Comparison of ENCODE assay signal across 30 mouse cellular contexts in the genomic region with DNA sequence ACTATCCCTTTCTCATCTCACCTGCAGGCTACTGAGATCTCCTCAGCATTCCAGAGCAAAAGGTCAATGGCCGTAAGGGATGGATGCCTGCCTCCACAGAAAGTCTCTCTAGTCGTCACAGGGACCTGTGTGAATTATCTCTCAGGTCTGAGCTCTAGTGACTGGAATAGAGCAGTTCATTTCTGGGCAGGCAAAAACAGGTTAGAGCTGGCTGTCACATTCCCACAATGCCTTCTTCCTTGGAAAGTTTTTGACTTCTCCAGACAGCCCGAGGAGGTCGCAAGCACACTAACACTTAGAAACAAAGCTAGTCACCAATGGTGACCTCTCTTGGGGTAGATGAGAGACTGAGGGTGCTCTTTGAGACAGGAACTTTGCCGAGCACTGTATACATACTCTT. TPM values are rescaled to one million over a fixed set of nuclear protein-coding genes. Genes with fewer than 3 reads are reported as not detected.
"Had no signal": no experiment of that assay in that cellular context is flagged by ENCODE, and none has a peak within 500 bp of the region (broad histone marks: within the 10 kb centered on the region; RNA-seq: fewer than 3 reads in every experiment).

No protein-coding gene starts in this region.

- H3K4me1 ChIP-seq: limb, embryonic 15.5 days had no signal

- H3K36me3 ChIP-seq: limb, embryonic 12.5 days; limb, embryonic 15.5 days; midbrain, embryonic 12.5 days; neural tube, embryonic 13.5 days; stomach, embryonic 15.5 days had no signal

- H3K27ac ChIP-seq: limb, embryonic 12.5 days; limb, embryonic 15.5 days; liver, embryonic 14.5 days; stomach, embryonic 15.5 days had no signal

- H3K4me3 ChIP-seq: limb, embryonic 12.5 days; limb, embryonic 15.5 days; myocyte; stomach, embryonic 15.5 days had no signal

- H3K27me3 ChIP-seq: neural tube, embryonic 13.5 days; stomach, embryonic 15.5 days had no signal

- ATAC-seq: liver, postnatal 0 days; lung, postnatal 0 days had no signal

- H3K4me2 ChIP-seq: limb, embryonic 15.5 days; liver, embryonic 11.5 days; lung, embryonic 14.5 days; stomach, embryonic 15.5 days had no signal

- H3K9me3 ChIP-seq: limb, embryonic 12.5 days; limb, embryonic 15.5 days; midbrain, embryonic 12.5 days; neural tube, embryonic 13.5 days; stomach, embryonic 15.5 days had no signal

- H3K9ac ChIP-seq: limb, embryonic 12.5 days; limb, embryonic 15.5 days; liver, embryonic 14.5 days; liver, postnatal 0 days; lung, embryonic 14.5 days; midbrain, embryonic 12.5 days; neural tube, embryonic 13.5 days; stomach, embryonic 15.5 days had no signal

- DNase-seq: kidney, adult 9 months; kidney, postnatal 14 days; kidney, postnatal 4 days; left cerebral cortex, postnatal 4 days; liver, postnatal 0 days; lung, embryonic 14.5 days; retina, postnatal 1 day; right cerebral cortex, postnatal 25 days; spleen, adult 18-20 months; thymus, adult 2 months; thymus, postnatal 14 days; thymus, postnatal 4 days had no signal

RNA-seq across cellular contexts. Expression of a gene that starts 48.4 kb away (rescaled TPM):
- total RNA-seq: layer of hippocampus, adult 18-20 months; layer of hippocampus, postnatal 14 days; left cerebral cortex, adult 8-10 months; left cerebral cortex, postnatal 14 days; left cerebral cortex, postnatal 4 days; megakaryocyte, adult 5-6 weeks; monocyte, adult 5-6 weeks; neutrophil, adult 5-6 weeks had no signal
- polyA plus RNA-seq: kidney, embryonic 16.5 days; limb, embryonic 12.5 days; limb, embryonic 15.5 days; liver, embryonic 11.5 days; liver, embryonic 14.5 days; liver, postnatal 0 days; lung, embryonic 14.5 days; lung, postnatal 0 days; macrophage; midbrain, embryonic 12.5 days; myocyte; neural tube, embryonic 13.5 days; stomach, embryonic 15.5 days; thymus, adult 2 months had no signal
